Mouse (Mus musculus) layer of hippocampus, adult 9-10 months (tissue): ENCODE measurements around the gene Eef1akmt4.

Experiments used
- DNase-seq: peaks from one replicate; pipeline ENCODE4 v3.0.0; 2022; ENCODE audit warnings: low spot score

Gene Eef1akmt4

DNA sequence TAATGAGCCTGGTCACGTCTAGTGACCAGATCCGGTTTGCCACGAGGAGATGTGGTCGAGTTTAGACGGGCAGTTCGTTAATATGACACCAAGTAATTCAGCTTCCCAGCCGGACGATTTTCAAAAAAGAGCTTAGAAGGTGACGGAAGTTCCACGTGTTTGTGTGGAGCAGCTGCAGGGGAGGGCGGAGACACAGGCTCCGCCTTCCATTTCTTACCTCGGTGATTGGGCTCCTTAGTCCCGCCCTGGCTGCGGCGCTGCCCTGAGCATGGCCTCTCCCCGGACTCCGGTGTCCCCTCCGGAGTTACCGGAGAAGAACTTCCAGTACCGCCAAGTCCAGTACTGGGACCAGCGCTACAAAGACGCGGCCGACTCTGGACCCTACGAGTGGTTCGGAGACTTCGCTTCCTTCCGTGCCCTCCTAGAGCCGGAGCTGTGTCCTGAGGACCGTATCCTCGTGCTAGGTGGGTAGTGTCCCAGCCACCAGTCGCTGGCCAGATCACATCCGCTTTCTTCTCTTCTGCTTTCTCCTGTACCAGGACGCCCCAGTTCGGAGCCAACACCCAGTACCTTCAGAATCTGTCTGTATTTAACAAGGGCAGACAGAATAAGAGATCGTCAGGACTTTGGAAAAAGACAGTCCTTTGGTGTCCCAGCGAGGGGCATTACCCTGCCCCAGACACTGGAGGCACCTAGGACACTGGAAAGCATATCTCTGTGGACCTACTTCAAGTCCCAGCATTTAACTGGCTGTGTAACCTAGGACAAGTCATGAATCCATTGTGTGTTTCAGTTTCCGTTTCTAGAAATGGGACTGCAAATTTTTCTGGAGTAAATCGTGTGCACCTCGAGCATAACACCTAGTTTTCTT lies at the start of gene Eef1akmt4, which contains the start of the genes Gm49333 and Alg3:
Gene Eef1akmt4 (plus strand): TSS at position 237 of the 871 bp plus-strand sequence.
Gene Gm49333 (plus strand): TSS at position 254 of the 871 bp plus-strand sequence.
Gene Alg3 (minus strand): TSS at position 379 of the 871 bp plus-strand sequence.
- no peak for DNase-seq

GRCm38 (mm10) chr16:20565075-20565474 lies 46.3 kb upstream of the Eef1akmt4 start:
- no peak for DNase-seq

GRCm38 (mm10) chr16:20589366-20589938 lies 21.9 kb upstream of the Eef1akmt4 start, which contains the start of gene Vwa5b2:
Gene Vwa5b2 (plus strand): TSS chr16:20589471.
- no peak for DNase-seq

DNA sequence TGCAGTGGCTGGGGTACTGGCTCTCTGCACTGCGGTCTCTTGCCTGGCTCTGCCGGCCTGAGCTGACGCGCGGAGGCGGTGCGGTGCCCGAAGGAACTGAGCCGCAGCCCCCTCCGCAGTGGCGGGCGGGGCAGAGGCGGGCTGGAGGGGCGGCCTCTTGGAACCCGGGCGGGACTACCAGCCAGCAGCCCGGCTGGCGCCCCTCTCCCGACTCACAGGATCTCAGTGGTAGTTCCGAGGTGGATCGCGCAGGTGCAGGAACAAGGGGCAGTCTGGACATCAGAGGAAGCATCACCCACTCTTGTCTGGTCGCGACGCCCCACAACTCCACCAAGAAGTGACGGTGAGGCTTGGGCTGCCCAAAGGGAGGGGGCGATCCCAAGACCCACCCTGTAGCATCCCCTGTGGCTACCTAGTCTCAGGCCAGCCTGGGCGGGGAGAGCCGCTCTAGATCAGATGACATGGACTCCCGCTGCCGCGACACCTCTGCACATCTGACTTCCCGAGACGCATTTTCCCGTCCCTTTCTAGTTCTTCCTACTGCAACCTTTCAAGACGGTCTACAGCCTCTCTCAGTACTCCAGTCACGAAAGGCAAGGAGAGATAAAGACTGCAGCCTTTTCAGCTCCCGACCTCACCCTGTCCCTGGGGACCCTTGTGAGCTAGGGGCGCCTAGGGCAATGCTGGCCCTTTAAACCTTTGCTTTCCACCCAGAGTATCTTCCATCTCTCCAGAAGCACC lies 21.3 kb upstream of the Eef1akmt4 start:
- DNase-seq, result no peak

GRCm38 (mm10) chr16:20590680-20591038 lies 20.7 kb upstream of the Eef1akmt4 start:
- no peak for DNase-seq

- no peak for DNase-seq
Measured at GRCm38 (mm10) chr16:20591076-20591705, 20.2 kb upstream of the Eef1akmt4 start.

- no peak for DNase-seq
Measured at GRCm38 (mm10) chr16:20595060-20595673, 16.2 kb upstream of the Eef1akmt4 start.

DNA sequence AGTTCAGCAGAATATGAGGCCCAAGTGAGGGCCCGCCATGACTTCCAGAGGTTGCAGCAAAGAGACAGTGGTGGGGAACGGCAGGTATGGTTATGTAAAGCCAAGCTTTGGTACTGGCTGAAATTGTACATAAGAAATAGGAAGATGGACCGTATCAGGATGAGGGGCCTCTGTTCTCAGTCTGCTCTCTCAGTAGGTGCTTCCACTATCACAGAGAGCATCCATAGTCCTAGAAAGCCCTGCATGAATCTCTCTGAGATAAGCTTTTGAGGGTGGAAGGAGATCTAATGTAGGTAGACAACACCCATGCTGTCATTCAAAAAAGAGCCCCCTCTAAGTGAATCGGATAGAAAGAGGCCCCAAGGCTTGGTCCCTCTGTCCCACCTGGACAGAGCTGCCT lies 15.7 kb upstream of the Eef1akmt4 start:
- DNase-seq, result no peak

GRCm38 (mm10) chr16:20596687-20597441 lies 14.5 kb upstream of the Eef1akmt4 start:
- DNase-seq, result no peak

DNA sequence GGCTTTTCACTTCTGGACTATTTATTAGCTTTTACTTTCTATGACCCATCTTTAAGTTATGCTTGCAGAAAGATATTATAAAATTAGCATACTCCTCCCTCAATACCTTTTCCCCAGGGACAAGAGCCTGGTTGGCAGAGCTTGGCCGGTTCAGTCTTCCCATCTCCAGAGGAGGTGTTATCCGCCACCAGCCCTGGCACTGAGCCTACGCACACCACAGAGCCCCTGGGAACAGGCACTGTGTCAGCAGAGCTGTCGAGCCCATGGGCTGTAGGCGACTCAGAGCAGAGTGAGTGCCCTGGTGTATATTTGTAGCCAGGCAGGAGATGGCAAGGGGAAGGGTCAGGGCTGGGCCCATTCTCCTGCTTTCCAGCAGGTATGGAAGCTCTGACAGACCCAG lies 10.9 kb upstream of the Eef1akmt4 start:
- DNase-seq, result no peak

- no peak for DNase-seq
Measured at GRCm38 (mm10) chr16:20604705-20605104, 6.7 kb upstream of the Eef1akmt4 start.

DNA sequence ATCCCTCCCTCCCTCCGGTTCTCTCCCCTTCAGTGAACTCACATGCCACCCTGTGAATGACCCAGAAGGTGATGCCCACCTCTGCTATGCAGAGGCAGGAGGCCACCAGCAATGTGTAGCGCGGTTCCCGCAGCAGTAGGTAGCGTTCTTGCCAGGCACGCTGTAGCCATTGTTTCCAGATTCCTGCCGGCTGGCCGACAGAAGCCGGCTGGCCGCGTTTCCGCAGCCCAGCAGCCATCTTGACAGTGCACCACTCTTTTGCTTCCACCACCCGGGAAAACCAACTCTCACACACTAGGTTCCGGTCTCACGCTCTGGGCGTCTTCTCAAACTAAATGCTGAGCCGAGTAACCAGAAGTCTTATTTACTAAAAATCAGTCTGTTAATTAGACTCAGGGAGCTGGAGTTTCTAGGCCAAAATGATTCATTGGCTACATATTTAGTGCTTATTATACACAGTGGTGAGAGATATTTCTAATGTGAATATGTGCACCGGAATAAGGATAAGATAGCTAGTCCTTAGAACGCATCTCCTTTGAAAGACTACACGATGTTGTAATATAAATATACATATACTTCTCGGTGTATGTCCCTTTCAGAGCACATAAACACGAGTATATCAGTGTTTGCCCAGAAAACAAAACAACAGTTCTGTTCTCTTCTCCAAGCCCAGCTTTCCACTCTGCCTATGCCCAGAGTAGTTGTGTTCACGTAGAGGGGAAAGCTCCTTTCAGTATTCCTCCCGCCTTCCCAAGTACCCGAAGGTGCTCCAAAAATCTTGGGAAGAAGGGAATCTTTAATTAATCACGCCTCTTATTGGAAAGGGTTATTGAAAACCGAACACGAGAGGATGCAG lies 664 bp upstream of the Eef1akmt4 start:
- no peak for DNase-seq

GRCm38 (mm10) chr16:20619541-20620398 lies 8.4 kb downstream of the Eef1akmt4 start:
- DNase-seq, result no peak

- DNase-seq, result no peak
Measured at GRCm38 (mm10) chr16:20620399-20620735, 9.0 kb downstream of the Eef1akmt4 start.

- DNase-seq, result no peak
Measured at GRCm38 (mm10) chr16:20620751-20621190, 9.4 kb downstream of the Eef1akmt4 start.

- no peak for DNase-seq
Measured at GRCm38 (mm10) chr16:20621191-20621990, 10.0 kb downstream of the Eef1akmt4 start, which contains the start of gene Camk2n2. Gene Camk2n2 (minus strand): TSS chr16:20621287.

DNA sequence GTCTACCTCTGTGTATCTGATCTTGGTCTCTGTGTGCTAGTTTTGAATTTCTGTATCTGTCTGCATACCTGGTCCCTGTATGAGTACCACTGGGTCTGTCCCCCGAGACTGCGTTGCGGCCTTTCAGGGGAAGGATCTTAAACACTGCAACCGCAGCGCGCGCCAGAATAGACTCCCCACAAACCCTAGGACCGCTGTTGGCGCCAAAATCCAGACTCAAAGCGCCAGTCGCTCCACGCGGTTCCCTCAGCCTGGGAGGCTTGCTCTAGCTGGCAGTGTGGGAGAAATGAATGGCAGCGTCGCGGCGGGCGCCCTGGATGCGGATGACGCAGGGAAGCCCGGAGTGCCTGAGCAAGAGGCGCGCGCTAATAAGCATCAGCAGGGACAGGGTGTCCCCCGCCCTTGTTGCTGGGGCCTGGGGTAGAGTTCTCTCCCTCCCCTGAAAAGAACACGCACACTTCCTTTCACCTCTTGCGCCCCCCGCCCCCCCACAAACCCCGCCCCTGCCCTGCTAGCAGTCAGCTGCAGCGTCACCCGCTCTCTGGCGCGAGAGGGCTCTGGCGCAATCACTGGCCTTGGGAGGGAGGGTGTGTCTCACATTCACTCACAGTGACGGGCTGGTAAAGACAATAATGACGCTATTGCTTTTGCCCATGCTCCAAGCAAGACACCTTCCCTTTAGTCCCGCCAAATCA lies 10.7 kb downstream of the Eef1akmt4 start:
- no peak for DNase-seq
